Mouse (Mus musculus): Measurements from ENCODE around the gene Brdt. TPM values are rescaled to one million over a fixed set of nuclear protein-coding genes. Genes with fewer than 3 reads are reported as not detected.

The Brdt gene
- total and polyA plus RNA-seq, 3 experiments: 0.18 to 0.47 (median 0.30) TPM

DNA sequence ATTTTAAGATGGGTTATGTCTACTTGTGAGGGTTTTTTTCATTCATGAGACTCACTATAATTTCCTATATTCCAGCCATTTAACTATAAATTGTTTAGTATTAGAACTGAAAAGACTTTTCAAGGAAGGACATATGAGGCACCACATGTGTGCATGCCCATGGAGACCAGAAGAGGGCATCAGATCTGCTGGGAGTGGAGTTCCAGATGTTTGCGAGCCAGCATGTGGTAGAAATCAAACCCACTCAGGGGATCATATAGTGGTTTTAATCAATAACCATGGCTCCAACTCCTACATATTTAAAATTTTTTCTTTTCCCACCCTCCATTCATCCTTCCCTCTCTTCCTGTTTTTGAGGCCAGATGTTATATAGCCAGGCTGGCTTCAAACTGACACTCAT lies 15.3 kb downstream of the Brdt start:
- WGBS: 48% methylated on average over 1 of the region's 1 CpGs
- Histone ChIP-seq H3K4me1 (ENCODE audit: control insufficient read depth, insufficient read depth, low read length) (no peaks in the 10 kb centered on the region), H3K9ac (ENCODE audit: low read depth, low read length) (no peak overlapping the region), H3K36me3 (ENCODE audit: control insufficient read depth, insufficient read depth, low read length) (no peaks in the 10 kb centered on the region), H3K27me3 (ENCODE audit: control insufficient read depth, insufficient read depth, low read length) (no peaks in the 10 kb centered on the region), H3K79me2 (replicated peaks; ENCODE audit: control insufficient read depth, insufficient read depth, low read length) (no peaks in the 10 kb centered on the region), H3K27ac (no peak overlapping the region), H3K4me3 (no peak overlapping the region)
- no peak for TF ChIP-seq POLR2A (IDR thresholded peaks at IDR 0.05; ENCODE audit: insufficient read depth, low read depth, low read length)
- TF ChIP-seq CTCF (IDR thresholded peaks at IDR 0.05): peak; percentile 50
- TF ChIP-seq EP300 (IDR thresholded peaks at IDR 0.05; ENCODE audit: insufficient read depth, low read depth, low read length): no peak
- intact Hi-C loops (cut with DNase I): no loop called here
- DNase-seq: no peak

DNA sequence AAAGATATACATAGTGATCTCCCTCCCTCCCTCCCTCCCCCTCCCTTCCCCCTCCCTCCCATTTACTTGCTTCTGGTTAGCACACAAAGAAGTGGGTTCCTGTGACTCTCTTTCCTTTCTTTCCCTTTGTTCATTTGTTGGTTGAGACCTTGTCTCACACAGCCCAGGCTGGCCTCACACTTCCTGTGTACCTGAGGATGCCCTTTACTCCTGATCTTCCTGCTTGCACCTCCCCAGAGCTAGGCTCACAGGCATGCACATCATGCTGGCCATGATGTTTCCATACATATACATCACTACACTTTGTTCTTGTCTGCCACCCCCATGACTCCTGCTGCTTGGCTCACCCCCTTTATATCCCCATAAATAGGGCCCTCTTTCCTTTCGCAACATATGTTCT lies 21.6 kb downstream of the Brdt start:
- WGBS: 92% methylated on average over 1 of the region's 1 CpGs
- H3K27ac ChIP-seq: no peak overlapping the region
- TF ChIP-seq POLR2A (IDR thresholded peaks at IDR 0.05; ENCODE audit: insufficient read depth, low read depth, low read length) (no peak), CTCF (IDR thresholded peaks at IDR 0.05) (no peak), EP300 (IDR thresholded peaks at IDR 0.05; ENCODE audit: insufficient read depth, low read depth, low read length) (no peak)
- H3K27me3 ChIP-seq (ENCODE audit: control insufficient read depth, insufficient read depth, low read length): no peaks in the 10 kb centered on the region
- no peaks in the 10 kb centered on the region for H3K4me1 ChIP-seq (ENCODE audit: control insufficient read depth, insufficient read depth, low read length)
- no peaks in the 10 kb centered on the region for H3K36me3 ChIP-seq (ENCODE audit: control insufficient read depth, insufficient read depth, low read length)
- no peak overlapping the region for H3K4me3 ChIP-seq
- H3K9ac ChIP-seq (ENCODE audit: low read depth, low read length): no peak overlapping the region
- intact Hi-C loops (cut with DNase I): no loop called here
- no peaks in the 10 kb centered on the region for H3K79me2 ChIP-seq (replicated peaks; ENCODE audit: control insufficient read depth, insufficient read depth, low read length)
- DNase-seq: no peak

DNA sequence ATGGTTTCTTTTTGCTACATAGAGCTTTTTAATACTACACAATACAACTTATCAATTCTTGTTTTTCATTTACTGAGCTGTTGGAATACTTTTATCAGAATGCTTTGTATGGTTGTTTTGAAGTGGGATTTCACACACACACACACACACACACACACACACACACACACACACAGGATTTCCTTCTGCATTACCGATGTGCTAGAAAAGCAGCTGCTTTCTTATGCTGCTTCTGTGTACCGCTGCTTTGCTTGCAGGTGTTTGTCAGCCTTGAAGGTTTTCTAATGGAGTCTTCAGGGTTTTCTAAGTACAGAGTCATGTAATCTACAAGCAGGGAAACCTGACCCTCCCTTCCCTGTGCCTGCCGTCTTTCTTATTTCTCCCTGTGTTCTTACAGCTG lies 23.0 kb downstream of the Brdt start:
- no peak for DNase-seq
- Histone ChIP-seq H3K9ac (ENCODE audit: low read depth, low read length) (no peak overlapping the region), H3K36me3 (ENCODE audit: control insufficient read depth, insufficient read depth, low read length) (no peaks in the 10 kb centered on the region), H3K4me1 (ENCODE audit: control insufficient read depth, insufficient read depth, low read length) (no peaks in the 10 kb centered on the region), H3K79me2 (replicated peaks; ENCODE audit: control insufficient read depth, insufficient read depth, low read length) (no peaks in the 10 kb centered on the region), H3K27me3 (ENCODE audit: control insufficient read depth, insufficient read depth, low read length) (no peaks in the 10 kb centered on the region), H3K4me3 (no peak overlapping the region), H3K27ac (no peak overlapping the region)
- intact Hi-C loops (cut with DNase I): no loop called here
- TF ChIP-seq CTCF (IDR thresholded peaks at IDR 0.05): no peak
- no peak for TF ChIP-seq POLR2A (IDR thresholded peaks at IDR 0.05; ENCODE audit: insufficient read depth, low read depth, low read length)
- TF ChIP-seq EP300 (IDR thresholded peaks at IDR 0.05; ENCODE audit: insufficient read depth, low read depth, low read length): no peak
- WGBS: 55% methylated on average over 3 of the region's 3 CpGs

DNA sequence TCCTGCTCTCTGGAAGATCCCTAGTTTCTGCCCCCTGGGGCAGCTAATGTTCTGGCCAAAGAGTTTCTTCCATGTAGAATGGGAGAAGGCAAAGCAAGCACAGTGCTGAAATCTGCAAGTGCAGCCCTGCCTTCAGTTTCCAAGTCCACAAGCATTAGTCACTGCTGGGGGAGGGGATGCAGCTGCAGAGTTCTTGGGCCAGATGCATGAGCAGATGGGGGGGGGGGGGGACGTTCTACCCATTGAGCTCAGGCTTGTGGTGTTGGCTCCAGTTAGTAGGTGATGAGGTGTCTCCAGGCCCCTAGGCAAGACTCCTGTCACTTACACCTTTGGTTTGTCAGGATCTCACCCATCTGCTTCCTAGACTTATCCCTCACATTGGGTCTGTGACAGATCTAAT lies 24.8 kb downstream of the Brdt start:
- Histone ChIP-seq H3K79me2 (replicated peaks; ENCODE audit: control insufficient read depth, insufficient read depth, low read length) (no peaks in the 10 kb centered on the region), H3K4me1 (ENCODE audit: control insufficient read depth, insufficient read depth, low read length) (no peaks in the 10 kb centered on the region; the same call in 1 of the 2 replicates), H3K4me3 (no peak overlapping the region), H3K27ac (no peak overlapping the region), H3K27me3 (ENCODE audit: control insufficient read depth, insufficient read depth, low read length) (no peaks in the 10 kb centered on the region), H3K9ac (ENCODE audit: low read depth, low read length) (no peak overlapping the region), H3K36me3 (ENCODE audit: control insufficient read depth, insufficient read depth, low read length) (no peaks in the 10 kb centered on the region)
- DNase-seq: peak; percentile 34 to 50
- intact Hi-C loops (cut with DNase I): loop anchor here (5.0 kb wide), 1 partner anchor 82 kb away; the partner anchor contains the start of gene Btbd8
- 0% methylated on average over 1 of the region's 1 CpGs for WGBS
- no peak for TF ChIP-seq POLR2A (IDR thresholded peaks at IDR 0.05; ENCODE audit: insufficient read depth, low read depth, low read length)
- no peak for TF ChIP-seq EP300 (IDR thresholded peaks at IDR 0.05; ENCODE audit: insufficient read depth, low read depth, low read length)
- TF ChIP-seq CTCF (IDR thresholded peaks at IDR 0.05): no peak

DNA sequence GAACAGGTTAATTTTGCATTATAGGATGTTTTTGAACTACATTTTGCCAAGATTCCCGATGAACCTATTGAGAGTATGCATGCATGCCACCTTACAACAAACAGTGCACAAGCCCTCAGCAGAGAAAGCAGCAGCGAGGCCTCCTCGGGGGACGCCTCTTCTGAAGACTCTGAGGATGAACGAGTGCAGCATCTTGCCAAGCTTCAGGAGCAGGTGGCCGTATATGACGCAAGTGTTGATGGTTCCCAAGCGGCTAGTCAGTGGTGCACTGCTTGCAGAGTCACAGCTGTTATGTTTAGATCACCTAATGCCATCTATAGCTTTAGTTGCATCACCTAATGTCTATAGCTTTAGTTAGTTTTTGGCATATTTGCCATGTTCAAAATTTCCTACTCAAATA lies 26.8 kb downstream of the Brdt start:
- no peak overlapping the region for H3K27ac ChIP-seq
- no peaks in the 10 kb centered on the region for H3K79me2 ChIP-seq (replicated peaks; ENCODE audit: control insufficient read depth, insufficient read depth, low read length)
- no peak overlapping the region for H3K4me3 ChIP-seq
- intact Hi-C loops (cut with DNase I): loop anchor here (5.0 kb wide), 1 partner anchor 80 kb away; the partner anchor contains the start of gene Btbd8
- H3K4me1 ChIP-seq (ENCODE audit: control insufficient read depth, insufficient read depth, low read length): no peaks in the 10 kb centered on the region; the same call in 1 of the 2 replicates
- H3K27me3 ChIP-seq (ENCODE audit: control insufficient read depth, insufficient read depth, low read length): no peaks in the 10 kb centered on the region
- TF ChIP-seq EP300 (IDR thresholded peaks at IDR 0.05; ENCODE audit: insufficient read depth, low read depth, low read length) (no peak), CTCF (IDR thresholded peaks at IDR 0.05) (no peak), POLR2A (IDR thresholded peaks at IDR 0.05; ENCODE audit: insufficient read depth, low read depth, low read length) (no peak)
- H3K36me3 ChIP-seq (ENCODE audit: control insufficient read depth, insufficient read depth, low read length): no peaks in the 10 kb centered on the region
- DNase-seq: no peak
- 84% methylated on average over 8 of the region's 8 CpGs for WGBS
- no peak overlapping the region for H3K9ac ChIP-seq (ENCODE audit: low read depth, low read length)

DNA sequence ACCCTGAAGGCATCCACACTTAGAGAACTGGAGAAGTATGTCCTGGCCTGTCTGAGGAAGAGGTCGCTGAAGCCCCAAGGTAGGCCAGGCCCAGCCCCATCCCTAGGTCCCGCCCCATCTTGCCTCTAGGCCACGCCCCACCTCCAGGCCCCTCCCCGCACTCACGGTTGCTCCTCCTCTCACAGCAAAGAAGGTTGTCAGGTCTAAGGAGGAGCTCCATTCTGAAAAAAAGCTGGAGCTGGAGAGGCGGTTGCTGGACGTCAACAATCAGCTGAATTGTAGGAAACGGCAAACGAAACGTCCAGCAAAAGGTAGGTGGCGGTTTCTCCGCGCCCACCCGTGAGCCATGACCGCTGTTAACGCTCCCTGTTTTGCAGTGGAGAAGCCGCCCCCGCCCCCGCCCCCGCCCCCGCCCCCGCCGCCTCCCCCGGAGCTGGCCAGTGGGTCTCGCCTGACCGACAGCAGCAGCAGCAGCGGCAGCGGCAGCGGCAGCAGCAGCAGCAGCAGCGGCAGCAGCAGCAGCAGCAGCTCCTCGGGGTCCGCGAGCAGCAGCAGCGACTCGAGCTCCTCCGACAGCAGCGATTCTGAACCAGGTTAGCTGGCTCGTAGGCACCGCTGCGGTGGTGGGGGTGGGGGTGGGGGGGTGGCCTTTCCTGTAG lies 28.6 kb downstream of the Brdt start:
- H3K4me3 ChIP-seq: peak overlapping the region; percentile 62
- intact Hi-C loops (cut with DNase I): loop anchor here (5.0 kb wide), 1 partner anchor 78 kb away; the partner anchor contains the start of gene Btbd8
- 3% methylated on average over 32 of the region's 40 CpGs for WGBS

More for the DNA sequence above, 28.6 kb downstream of the Brdt start:
- Histone ChIP-seq H3K27me3 (ENCODE audit: control insufficient read depth, insufficient read depth, low read length) (no peaks in the 10 kb centered on the region), H3K36me3 (ENCODE audit: control insufficient read depth, insufficient read depth, low read length) (no peaks in the 10 kb centered on the region), H3K79me2 (replicated peaks; ENCODE audit: control insufficient read depth, insufficient read depth, low read length) (no peaks in the 10 kb centered on the region), H3K4me1 (ENCODE audit: control insufficient read depth, insufficient read depth, low read length) (no peaks in the 10 kb centered on the region; the same call in 1 of the 2 replicates), H3K27ac (peak overlapping the region; percentile 56), H3K9ac (ENCODE audit: low read depth, low read length) (peak overlapping the region; percentile 89)
- TF ChIP-seq POLR2A (IDR thresholded peaks at IDR 0.05; ENCODE audit: insufficient read depth, low read depth, low read length): peak; percentile 52; the same call in 1 of the 2 replicates
- TF ChIP-seq CTCF (IDR thresholded peaks at IDR 0.05): no peak
- DNase-seq: peak; percentile 88 to 91

Measured in heart, adult 2 months (tissue).